Comparison of ENCODE assay signal across 25 mouse cellular contexts in genomic region chr11:116882446-116882845, GRCm38 (mm10). TPM values are rescaled to one million over a fixed set of nuclear protein-coding genes. Genes with fewer than 3 reads are reported as not detected.
DNase-seq lines count a peak whose midpoint lies in the region; ATAC-seq and TF ChIP-seq lines count a peak whose summit lies in the region.
"Had no signal": no experiment of that assay in that cellular context is flagged by ENCODE, and none has a peak within 500 bp of the region (broad histone marks: within the 10 kb centered on the region; RNA-seq: fewer than 3 reads in every experiment).

No protein-coding gene starts in this region.

- no peak overlapping the region for H3K4me2 ChIP-seq in stomach, postnatal 0 days (replicated peaks; ENCODE audit: low read depth)
- H3K4me2 ChIP-seq: embryonic facial prominence, embryonic 13.5 days; embryonic facial prominence, embryonic 15.5 days; forebrain, embryonic 12.5 days had no signal

- no peaks in the 10 kb centered on the region for H3K9me3 ChIP-seq in stomach, postnatal 0 days (ENCODE audit: control insufficient read depth, low read length)
- H3K9me3 ChIP-seq: embryonic facial prominence, embryonic 13.5 days; embryonic facial prominence, embryonic 15.5 days; forebrain, embryonic 10.5 days; forebrain, embryonic 12.5 days; G1E had no signal

- peak; percentile 58 for DNase-seq in ES-CJ7 (ENCODE audit: low read depth, low spot score)
- peak; percentile 69 for DNase-seq in R1 (ENCODE audit: low read depth, low spot score)
- DNase-seq in stomach, postnatal 0 days (ENCODE audit: low spot score) = no peak
- no peak for DNase-seq in thymus, postnatal 4 days
- no peak for DNase-seq in right cerebral cortex, adult 18-20 months
- DNase-seq: adrenal gland, adult 2 months; adrenal gland, postnatal 10 days; adrenal gland, postnatal 25 days; cerebellum, adult 11 months; cerebellum, adult 18-20 months; cerebellum, adult 8-10 months; cerebellum, adult 9-11 months; cerebellum, postnatal 14 days; cerebellum, postnatal 36 days; embryo, embryonic 11 days had no signal

- H3K9ac ChIP-seq in stomach, postnatal 0 days (ENCODE audit: low read length) = no peak overlapping the region
- H3K9ac ChIP-seq: embryonic facial prominence, embryonic 13.5 days; embryonic facial prominence, embryonic 15.5 days; forebrain, embryonic 12.5 days had no signal

- H3K4me3 ChIP-seq in stomach, postnatal 0 days (ENCODE audit: low read depth, low read length) = no peak overlapping the region
- H3K4me3 ChIP-seq: embryonic facial prominence, embryonic 13.5 days; embryonic facial prominence, embryonic 15.5 days; erythroblast, embryonic 14.5 days; forebrain, embryonic 10.5 days; forebrain, embryonic 12.5 days had no signal

- no peaks in the 10 kb centered on the region for H3K27me3 ChIP-seq in stomach, postnatal 0 days (ENCODE audit: control insufficient read depth, insufficient read depth, low read length)
- H3K27me3 ChIP-seq: embryonic facial prominence, embryonic 13.5 days had no signal

- H3K27ac ChIP-seq in stomach, postnatal 0 days (replicated peaks) = no peak overlapping the region
- H3K27ac ChIP-seq: embryonic facial prominence, embryonic 13.5 days; embryonic facial prominence, embryonic 15.5 days; forebrain, embryonic 10.5 days; forebrain, embryonic 12.5 days had no signal

- no peaks in the 10 kb centered on the region for H3K36me3 ChIP-seq in stomach, postnatal 0 days (ENCODE audit: control insufficient read depth, insufficient read depth, low read length)
- H3K36me3 ChIP-seq: embryonic facial prominence, embryonic 13.5 days; embryonic facial prominence, embryonic 15.5 days; forebrain, embryonic 10.5 days; forebrain, embryonic 12.5 days; G1E had no signal

- 0 out of 2 replicates have a peak, but pooled peaks cover 2% of the 10 kb centered on the region for H3K4me1 ChIP-seq in stomach, postnatal 0 days (replicated peaks; ENCODE audit: control insufficient read depth, insufficient read depth)

- no peak for TF ChIP-seq EP300 in stomach, postnatal 0 days (optimal IDR thresholded peaks at IDR 0.05)

- no peak for TF ChIP-seq CTCF in stomach, postnatal 0 days (IDR thresholded peaks at IDR 0.05; ENCODE audit: low read depth)

- ATAC-seq in stomach, postnatal 0 days (ENCODE audit: low FRiP score, low TSS enrichment) = peak; percentile 33; the same call in 1 of the 2 replicates
- ATAC-seq: forebrain, embryonic 14.5 days; forebrain, embryonic 16.5 days; Patski had no signal

- WGBS in stomach, postnatal 0 days = 71% methylated on average over 10 of the region's 10 CpGs

RNA-seq across cellular contexts. Expression of gene Srsf2, which starts 29.6 kb away (rescaled TPM):
- 403 and 419 TPM in 2 replicates for polyA plus RNA-seq in stomach, postnatal 0 days (2015; fragmentation: Nextera tagmentation; extraction: Ambion mirVana)

RNA-seq across cellular contexts. Expression of gene Mfsd11, which starts 30.2 kb away (rescaled TPM):
- 31.5 and 34.6 TPM in 2 replicates for polyA plus RNA-seq in stomach, postnatal 0 days (2015; fragmentation: Nextera tagmentation; extraction: Ambion mirVana)

RNA-seq across cellular contexts. Expression of gene Mgat5b, which starts 36.2 kb away (rescaled TPM):
- polyA plus RNA-seq in stomach, postnatal 0 days (2015; fragmentation: Nextera tagmentation; extraction: Ambion mirVana) = 0.30 and 0.57 TPM in 2 replicates
- polyA plus RNA-seq: C2C12; erythroblast, embryonic 14.5 days; G1E had no signal

RNA-seq across cellular contexts. Expression of gene Jmjd6, which starts 39.2 kb away (rescaled TPM):
- 31.8 and 33.2 TPM in 2 replicates for polyA plus RNA-seq in stomach, postnatal 0 days (2015; fragmentation: Nextera tagmentation; extraction: Ambion mirVana)

RNA-seq across cellular contexts. Expression of gene Mettl23, which starts 39.4 kb away (rescaled TPM):
- polyA plus RNA-seq in stomach, postnatal 0 days (2015; fragmentation: Nextera tagmentation; extraction: Ambion mirVana) = 40.6 and 44.5 TPM in 2 replicates

Comparison
In these comparisons a context has a peak if more than half of its experiments do, and no peak if none do; other contexts are left out.
1. DNase-seq: peak in ES-CJ7 (single experiment) and R1 (single experiment); none in stomach, postnatal 0 days (single experiment), thymus, postnatal 4 days (single experiment) and right cerebral cortex, adult 18-20 months (single experiment).